Mouse (Mus musculus): Measurements from ENCODE around the gene Tln2.
A peak's percentile ranks its signal among the peaks of the same experiment; 100 is the strongest.

Gene Tln2

DNA sequence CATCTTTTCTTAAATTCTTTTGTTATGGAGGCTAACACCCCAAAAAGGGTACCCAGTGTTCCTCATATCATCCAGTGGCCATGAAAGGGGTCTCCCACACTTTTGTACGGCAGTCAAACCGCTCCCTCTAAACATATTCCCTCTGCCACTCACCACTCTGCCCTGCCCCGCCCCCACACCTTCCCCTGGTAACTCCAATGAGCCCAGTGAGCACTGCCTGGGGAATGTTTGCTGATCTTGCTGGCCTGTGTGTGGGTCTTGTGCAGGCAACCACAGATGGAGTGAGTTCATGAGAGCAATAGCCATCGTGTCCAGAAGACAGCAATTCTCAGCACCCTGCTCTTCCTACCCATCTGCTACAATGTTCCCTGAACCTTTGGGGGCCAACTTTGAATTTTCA lies 354.3 kb downstream of the Tln2 start:
- DNase-seq (ENCODE audit: low spot score): no peak

DNA sequence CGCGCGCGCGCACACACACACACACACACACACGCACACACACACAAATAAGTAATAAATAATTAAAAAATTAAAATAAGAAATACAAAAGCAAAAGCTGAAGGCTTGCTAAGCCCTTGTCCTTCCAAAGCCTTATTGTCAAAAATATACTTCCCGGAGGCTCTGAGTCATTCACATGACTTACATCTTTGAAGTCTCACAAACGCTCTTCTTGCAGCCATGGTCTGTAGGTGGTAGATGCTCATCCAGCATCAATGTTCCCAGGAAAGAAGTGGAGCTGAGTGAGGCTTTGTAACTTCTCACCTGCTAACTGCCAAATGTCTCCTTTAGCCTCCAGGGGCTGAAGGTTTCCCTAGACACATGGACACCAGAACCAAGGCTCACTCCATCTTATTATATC lies 362.9 kb downstream of the Tln2 start:
- no peak for DNase-seq (ENCODE audit: low spot score)

DNA sequence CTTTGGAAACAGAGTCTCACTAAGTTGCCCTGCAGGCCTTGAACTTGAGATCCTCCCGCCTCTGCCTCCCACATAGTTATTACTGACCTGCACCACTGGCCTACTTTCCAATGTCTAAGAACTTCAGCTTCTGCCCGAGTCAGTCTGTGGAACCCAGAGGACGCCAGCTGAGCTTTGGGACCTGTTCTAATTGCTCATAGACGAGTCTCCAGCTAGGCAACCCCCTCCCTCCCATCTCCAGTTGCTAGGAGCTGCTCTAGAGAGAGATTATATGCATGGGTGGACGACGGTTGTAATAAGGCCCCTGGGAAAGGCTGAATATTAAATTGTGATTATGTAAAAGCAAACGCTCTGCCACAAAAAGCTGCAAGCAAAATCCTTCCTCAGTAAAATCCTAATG lies 364.2 kb downstream of the Tln2 start:
- no peak for DNase-seq (ENCODE audit: low spot score)

DNA sequence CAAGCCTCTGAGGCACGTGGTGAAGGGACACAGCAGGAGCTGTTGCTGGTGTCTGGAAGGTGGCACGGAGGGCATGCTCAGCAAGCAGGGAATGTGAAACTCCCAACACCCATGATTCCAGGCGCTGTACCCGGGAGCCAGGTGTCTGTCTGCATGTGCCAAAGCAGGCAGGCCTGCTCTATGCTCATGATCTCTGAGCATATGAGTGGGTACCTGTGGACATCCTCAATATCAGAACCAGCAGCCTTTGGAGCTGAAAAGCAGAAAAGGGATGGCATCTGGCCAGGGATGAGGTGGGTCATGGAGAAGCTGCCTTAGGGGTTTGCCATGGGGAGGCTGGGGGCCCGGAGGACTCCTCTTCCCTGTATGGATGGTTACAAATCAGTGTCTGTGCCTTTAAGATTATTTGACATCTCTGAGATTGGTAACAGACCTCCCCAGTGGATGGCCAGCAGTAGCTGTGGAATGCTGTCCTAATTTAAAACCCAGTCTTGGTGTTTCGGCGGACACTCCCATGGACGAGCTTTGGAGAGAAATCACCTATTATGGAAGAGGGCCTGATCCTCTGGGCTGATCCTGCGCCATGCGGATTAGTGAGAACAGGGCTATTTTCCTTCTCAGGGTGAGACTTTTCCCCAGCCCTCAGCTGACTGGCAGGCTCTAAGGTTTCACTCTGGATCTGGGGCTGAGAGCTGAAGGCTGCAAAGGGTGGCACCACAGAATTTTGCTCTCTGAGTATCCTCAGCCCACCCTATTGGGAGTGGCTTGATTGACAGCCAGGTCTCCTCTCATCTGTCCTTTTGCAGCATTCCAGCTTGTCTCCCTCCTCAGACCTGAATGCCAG lies 367.8 kb downstream of the Tln2 start:
- DNase-seq (ENCODE audit: low spot score): peak; percentile 21

DNA sequence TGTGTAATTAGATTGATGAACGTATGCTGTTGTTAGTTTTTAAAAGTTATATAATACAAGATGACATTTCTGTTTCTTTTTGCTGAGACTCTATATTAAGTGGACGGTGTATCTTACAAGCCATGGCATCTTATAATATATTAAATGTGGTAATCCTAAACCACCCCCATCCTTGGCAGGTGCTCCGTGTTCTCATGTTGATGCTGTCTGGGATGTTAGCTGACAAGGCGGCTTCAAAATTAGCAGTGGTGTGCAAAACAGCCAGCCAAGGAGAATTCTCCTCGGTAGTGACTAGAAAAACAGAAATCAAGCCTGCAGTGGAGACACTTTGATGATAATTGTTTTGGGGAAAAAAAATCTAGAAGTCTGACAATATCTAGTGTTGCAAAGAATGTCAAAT lies 371.8 kb downstream of the Tln2 start:
- DNase-seq (ENCODE audit: low spot score): no peak

DNA sequence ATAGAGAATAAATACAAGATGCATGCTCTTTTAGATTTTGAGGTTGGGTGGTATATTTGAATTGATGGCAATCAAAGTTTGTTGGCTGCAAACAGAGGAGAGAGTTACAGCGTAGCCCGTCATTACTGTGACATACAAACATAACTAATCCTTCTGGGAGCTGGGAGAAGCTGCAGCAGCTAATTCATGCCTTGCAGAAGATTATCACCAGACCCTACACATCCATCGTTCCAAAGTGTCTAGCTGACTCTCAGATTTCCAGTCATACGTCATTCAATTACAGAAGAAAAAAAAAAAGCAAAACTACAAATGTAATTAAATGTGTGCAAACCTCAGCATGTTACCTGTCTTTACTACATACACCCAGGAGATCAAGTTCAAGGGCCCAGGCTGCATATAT lies 372.3 kb downstream of the Tln2 start:
- no peak for DNase-seq (ENCODE audit: low spot score)

DNA sequence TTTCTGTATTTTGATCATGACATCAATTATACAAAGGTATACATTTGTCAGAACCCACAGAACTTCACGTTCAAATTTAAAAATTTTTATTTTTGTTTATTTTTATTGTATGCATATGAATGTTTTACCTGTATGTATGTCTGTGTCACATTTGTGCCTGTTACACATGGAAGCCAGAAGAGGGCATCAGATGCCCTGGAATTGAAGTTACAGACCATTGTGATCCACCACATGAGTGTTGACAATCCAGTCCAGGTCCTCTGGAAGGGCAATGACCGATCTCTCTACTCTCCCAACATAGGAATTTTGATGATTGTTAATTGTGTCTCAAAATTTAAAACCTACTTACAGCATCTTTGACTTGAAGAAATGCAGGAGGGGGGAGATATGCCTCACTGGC lies 374.9 kb downstream of the Tln2 start:
- no peak for DNase-seq (ENCODE audit: low spot score)

DNA sequence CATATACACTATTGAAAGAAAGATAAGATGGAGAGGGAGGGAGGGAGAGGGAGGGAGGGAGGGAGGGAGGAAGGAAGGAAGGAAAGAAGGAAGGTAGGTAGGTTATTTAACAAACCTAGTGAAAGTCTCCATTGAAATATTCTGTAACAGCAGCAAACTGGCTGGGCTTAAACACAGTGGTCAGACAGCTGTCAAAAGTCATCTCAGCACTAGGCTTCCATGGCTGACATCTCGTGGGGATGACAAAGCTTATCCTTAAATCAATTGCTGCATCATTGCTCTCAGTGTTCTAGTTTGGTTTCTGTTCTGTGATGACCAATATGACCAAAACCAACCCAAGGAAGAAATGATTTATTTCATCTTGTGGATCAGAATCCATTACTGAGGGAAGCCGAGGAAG lies 376.0 kb downstream of the Tln2 start:
- no peak for DNase-seq (ENCODE audit: low spot score)

DNA sequence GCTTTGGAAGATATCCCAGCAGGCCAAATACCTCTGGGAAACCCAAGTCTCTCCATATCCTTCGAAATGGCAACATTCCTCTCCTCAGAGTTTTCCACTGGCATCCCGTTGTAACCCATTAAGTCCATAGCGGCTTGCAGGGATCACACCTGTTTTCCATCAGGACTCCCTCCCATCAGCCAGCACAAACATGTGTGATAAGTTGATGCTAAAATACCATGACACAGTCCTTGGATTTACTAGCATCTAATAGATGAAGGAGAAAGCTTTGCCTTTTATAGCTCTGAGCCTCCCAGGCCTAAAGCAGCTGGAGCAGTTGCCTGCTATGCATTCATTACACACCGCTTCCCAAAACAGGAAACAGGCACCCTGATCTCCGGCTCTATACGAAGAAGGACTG lies 377.5 kb downstream of the Tln2 start:
- DNase-seq (ENCODE audit: low spot score): peak; percentile 68

DNA sequence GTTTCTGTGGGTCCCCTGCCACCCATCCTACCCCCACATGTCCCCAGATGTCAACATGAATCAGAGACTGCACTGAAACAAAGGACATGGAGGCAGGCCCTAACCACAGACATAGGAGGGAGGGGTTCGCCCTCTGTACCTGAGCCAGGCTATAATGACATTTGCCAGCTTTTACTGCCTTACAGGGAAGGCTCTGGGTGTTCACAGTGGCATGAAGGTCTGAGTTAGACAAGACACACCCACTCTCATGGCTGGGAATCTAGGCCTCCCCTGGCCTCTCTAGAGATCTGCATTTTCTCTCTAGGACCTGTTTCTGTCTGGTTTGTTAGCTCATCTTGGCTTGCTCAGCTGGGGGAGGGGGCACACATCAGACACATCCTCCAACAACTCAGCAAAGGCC lies 380.8 kb downstream of the Tln2 start:
- DNase-seq (ENCODE audit: low spot score): no peak

DNA sequence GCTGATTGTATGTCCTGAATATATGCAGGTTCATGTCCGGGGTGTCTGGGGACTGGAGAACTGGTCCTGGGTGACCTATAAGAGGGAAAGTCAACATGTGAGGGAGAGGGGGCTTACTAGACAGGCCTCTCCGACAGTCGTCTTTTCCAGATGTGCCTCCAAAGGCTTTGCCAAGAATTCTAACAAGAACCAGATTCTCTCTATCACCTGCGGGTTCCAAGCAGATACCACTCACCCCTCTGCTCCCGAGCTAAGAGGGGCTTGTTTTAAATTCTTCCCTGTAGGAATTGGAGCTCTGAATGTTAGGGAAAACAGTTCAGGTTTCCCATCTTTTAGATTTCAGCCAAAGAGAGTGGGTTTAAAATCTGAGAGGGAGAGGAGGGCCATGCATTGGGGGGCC lies 381.3 kb downstream of the Tln2 start:
- peak; percentile 35 for DNase-seq (ENCODE audit: low spot score)

DNA sequence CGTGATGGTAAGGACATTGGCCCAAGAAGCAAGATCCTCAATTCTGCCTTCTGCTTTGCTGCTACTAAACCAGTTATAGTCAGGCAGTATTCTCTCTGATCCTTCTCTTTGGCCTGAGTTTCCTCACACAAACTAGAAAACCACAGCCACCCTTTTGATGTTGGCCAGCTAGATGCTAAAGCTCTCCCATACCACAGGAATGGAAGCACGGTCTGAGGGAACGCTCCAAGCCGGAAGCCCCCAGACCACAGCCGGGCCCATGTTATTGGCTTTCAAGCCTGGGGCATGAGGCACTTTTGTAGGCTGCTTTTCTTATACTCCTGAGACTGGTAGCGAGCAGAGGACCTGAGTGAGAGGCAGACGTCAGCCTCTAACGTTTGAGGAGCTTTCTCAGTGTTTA lies 383.4 kb downstream of the Tln2 start:
- no peak for DNase-seq (ENCODE audit: low spot score)

DNA sequence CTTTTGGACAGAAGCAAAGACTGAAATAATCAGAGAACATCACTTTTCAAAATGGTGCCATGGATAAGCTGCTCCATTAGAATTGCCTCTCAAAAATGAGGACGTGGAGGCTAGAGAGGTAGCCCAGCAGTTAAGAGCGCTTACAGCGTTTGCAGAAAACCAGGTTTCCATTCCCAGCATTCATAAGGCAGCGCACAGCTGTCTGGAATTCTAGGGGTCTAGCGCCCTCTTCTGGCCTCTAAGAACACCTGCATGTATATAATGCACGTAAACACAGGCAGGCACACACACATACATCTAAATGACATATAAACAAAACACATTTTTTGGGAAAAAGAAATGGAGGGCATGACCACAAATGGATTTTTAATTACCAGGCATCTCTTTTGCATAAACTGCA lies 385.7 kb downstream of the Tln2 start:
- DNase-seq (ENCODE audit: low spot score): no peak

DNA sequence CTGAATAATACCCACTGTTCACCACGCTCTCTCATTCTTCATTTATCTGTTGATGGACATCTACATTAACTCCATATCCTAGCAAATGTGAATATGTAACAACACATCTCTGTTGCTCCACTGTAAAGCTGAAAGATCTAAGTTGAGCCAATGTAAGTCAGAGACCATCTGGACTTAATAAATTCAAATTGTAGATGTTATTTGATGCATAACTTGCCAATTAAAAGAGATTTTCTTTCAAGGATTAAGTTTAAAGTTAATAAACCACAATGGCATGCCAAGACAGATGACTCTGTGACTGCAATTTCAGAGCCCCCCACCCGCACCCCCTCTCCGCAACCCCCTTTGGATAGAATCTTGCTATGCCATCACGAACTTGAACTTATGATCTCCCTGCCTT lies 386.3 kb downstream of the Tln2 start:
- no peak for DNase-seq (ENCODE audit: low spot score)

DNA sequence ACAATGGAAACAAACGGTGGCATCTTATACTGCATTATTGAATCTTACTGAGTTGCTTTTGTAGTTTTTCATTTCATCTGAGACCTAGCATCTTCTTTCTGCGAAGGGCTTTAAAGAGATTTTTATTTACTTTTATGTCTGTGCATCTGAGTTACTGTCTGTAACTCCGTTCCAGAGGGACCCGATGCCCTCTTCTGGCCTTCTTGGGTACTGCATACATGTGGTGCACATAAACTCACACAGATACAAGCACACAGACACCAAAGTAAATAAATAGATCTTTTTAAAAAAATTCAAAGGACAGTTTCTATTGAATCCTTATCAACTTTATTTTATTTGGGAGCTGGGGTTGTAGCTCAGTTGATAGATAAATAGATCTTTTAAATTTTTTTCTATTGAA lies 388.1 kb downstream of the Tln2 start:
- DNase-seq (ENCODE audit: low spot score): no peak

DNA sequence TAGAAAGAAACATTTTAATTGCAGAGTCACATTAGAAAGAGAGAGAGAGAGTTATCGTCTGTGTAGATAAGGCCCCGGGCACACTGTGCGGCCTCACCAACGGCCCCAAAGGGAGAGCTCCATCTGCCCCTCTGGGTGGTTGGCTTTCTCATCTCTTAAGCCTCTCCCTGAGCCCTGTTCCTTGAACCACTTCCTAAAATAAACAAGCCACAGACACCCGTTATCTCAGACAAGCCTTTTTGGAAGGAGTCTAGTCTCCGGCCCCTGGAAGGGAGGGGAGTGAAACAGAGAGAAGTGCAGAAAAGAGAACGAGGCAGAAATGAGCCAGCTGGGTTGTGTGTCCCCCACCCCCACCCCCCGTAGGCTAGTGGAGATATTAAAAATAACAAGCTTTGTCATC lies 388.7 kb downstream of the Tln2 start:
- no peak for DNase-seq (ENCODE audit: low spot score)

DNA sequence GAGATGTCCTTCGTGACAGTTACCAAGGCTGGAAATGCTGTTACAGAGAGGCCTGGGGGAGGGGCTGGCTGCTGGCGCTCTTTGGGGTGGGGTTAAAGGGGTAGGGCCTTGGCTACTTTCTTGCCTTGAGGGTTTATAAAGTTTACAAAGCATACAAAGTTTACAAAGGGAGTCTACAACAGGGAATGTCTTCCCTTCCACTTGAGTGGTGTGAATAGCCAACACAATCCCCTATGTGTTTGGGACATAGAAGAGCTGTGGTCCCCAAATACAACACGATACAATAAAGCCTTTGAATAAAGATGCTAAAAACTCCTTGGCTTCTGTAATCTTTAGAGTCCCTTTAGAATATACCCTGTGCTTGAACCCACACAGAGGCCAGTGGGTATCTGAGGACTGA lies 389.5 kb downstream of the Tln2 start:
- DNase-seq (ENCODE audit: low spot score): no peak

Measured in embryo, embryonic 10.5 days (tissue).